Mouse (Mus musculus): ENCODE results near the gene Serpina1e.

DNA sequence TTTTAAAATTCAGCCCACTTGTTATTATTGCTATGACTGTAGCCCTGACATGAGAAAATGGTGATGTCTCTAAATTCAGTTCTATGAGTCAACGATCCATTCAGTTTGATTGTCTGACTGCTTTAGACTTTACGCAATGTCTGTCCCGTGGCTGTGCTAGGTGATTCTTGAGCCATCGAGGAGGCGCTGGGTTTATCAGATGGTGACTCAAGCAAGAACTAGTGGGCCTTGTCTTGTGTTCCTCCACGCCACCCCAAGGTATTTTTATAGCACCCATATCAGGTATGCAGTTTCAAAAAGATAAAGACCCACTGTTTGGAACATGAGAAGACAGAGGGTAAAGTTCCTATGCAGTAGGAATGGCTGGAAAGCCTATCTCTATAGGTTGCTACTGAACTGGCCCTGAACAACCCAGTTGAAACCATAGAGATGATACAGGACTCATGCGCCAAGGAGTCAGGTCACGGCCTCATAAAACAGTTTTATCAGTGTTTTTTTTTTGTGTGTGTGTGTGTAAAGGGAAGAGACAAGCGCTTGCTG is 10.9 kb upstream of the Serpina1e start:
- no peak for TF ChIP-seq CTCF (IDR thresholded peaks at IDR 0.05; ENCODE audit: extremely low read depth, insufficient read depth, insufficient read length, insufficient replicate concordance)
- TF ChIP-seq POLR2A (IDR thresholded peaks at IDR 0.05; ENCODE audit: low read depth, low read length), result no peak

Measured in spleen, adult 2 months (tissue).